Mouse (Mus musculus) CH12F3 (cell line): Measurements from ENCODE around the gene Crybg1.

Source experiments
- in situ Hi-C: fragments of 300-500 bp; cut with MboI; formaldehyde crosslinking; loops from 2 replicates; pipeline ENCODE4 v1.14.3; 2020; ENCODE audit warnings: low sequenced_read_pairs

The Crybg1 gene

DNA sequence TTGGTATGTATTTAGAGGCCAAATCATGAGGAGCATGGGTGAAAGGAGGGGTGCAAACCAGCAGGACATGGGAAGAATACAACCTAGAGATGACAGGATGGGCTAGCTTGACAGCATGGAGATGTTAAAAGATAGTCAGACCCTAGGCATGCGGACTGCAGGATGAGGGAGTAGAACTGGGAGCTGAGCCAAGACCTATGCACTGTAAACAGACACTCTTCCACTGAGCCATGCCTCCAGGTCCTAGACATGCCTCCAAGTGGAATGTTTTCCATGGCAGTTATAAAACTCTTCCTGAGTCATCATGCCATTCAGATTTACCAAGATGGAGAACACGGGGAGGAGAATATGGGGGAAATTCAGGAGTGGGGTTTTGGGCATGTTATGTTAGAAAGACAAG lies 53.9 kb downstream of the Crybg1 start:
- in situ Hi-C loops, result no loop called here

DNA sequence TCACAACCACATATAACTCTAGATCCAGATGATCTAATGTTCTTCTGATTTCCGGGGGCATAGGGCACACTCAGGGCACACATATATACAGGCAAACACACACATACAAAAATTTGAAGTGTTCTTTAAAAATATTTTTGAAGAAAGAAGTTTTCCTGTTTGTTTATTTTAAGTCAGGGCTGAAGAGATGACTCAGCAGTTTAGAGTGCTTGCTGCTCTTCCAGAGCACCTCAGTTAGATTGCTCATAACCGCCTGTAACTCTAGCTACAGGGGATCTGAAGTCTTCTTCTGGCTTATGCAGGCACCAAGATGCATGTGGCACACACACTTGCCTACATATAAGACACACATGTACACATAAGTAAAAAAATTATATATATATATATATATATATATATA lies 56.9 kb downstream of the Crybg1 start:
- in situ Hi-C loops, result no loop called here

DNA sequence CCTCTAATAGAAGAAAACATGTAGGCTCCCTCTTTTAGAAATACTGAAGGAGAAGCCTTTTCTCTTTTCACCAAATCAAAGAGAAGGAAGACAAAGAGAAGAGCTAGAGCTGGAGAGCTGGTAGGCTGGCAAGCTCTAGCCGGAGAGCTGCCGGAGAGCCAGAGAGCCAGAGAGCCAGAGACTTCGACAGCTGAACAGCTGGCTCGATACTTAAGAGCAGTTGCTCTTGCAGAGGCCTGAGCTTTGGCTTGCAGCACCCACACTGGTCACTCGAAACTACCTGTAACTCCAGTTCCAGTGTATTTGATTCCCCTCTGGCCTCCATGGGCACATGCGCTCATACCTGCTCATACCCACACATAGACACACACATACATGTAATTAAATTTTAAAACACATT lies 68.3 kb downstream of the Crybg1 start:
- in situ Hi-C loops, result no loop called here

DNA sequence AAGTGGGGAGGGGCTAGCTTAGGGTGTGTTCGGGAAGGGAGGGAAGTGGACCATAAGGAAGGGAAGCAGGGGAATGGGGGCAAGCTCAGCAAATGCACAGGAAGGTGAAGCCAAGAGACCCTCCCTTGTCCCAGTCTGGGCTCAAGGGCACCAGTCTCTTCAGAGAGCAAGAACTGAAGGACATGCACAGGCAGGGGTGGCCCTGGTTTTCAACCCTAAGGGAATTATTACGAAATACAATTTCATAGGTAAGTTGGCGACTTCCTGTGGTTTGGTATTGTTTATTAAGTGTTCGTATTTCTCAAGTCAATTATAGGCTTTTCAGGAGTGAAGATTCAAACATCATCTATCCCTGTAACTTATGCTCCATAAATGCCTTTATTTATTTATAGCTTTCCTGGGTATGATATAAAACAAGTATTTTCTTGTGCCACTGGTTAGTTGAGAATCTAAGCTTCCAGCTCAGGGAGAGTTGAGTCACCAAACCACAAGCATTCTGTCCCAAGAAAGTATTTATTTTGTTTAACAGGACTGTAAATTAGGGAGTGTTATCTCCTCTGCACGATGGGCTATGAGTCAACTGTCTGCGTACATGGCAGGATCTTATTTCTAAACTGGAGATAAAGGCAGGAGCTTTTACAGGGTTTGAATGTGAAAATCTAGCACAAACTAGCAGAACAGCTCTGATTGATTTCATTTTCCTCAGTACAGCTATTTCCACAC lies 69.7 kb downstream of the Crybg1 start:
- in situ Hi-C loops, result no loop called here

DNA sequence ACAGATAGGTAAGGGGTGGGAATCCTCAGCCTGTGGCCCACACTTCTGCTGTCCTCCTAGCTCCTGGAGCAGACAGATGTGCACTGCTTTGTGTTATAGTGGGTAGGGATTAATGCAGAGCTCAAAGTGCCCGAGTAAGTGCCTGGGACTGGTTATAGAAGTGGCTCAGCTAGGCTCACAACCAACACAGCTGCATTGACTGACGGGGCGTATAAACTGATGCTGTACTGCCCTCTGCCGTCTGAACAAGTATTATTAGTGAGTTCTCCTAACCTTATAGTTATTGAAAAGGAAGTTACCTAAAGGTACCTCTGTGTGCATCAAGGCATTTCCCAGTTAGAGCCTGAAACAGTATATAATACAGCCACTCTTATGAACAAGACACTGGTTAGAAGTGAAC lies 77.6 kb downstream of the Crybg1 start:
- in situ Hi-C loops, result no loop called here

DNA sequence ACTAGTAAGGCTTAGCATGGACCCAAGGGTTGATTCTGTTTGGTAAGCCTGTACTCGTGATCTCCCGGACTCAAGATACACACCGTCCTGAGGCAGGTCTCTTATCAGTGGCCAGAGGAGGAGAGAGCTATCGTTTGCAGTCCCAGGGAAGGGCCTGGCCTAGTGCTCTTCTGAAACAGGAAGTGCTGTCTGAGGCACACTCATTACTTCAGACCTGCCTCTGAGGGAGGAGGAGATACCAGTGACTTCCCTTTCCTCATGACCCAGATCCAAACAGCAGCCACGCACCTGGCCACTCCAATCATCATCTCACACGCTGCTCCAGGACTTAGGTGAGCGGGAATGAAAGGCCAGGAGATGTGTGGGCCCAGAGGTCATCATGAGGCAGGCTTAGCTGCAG lies 79.5 kb downstream of the Crybg1 start:
- in situ Hi-C loops, result loop anchor here (5.0 to 10.0 kb wide), 2 partner anchors 112 to 504 kb away; no protein-coding TSS in a partner anchor

DNA sequence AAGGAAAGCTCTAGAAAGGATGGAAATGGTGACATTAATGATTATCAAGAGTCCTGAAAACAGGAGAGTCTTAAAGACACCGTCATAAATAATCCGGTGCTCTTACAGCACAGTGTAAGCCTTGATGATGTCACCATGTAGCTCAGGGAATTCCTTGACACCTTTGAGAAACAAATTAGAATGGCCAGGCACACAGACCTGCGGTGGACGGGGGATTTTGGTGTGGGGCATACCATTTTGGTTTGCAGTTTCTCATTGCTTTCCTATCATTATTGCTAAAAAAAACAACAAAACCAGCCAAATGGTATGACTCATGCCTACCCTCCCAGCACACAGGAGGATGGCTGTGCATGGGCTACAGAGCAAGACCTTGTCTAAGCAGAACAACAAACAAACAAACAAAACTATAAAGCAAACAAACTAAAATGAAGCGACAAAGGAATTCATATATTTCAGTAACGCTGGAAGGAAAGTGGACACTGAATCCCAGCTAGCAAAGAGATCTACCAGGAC lies 82.7 kb downstream of the Crybg1 start:
- in situ Hi-C loops, result loop anchor here (5.0 to 10.0 kb wide), 2 partner anchors 109 to 501 kb away; no protein-coding TSS in a partner anchor

DNA sequence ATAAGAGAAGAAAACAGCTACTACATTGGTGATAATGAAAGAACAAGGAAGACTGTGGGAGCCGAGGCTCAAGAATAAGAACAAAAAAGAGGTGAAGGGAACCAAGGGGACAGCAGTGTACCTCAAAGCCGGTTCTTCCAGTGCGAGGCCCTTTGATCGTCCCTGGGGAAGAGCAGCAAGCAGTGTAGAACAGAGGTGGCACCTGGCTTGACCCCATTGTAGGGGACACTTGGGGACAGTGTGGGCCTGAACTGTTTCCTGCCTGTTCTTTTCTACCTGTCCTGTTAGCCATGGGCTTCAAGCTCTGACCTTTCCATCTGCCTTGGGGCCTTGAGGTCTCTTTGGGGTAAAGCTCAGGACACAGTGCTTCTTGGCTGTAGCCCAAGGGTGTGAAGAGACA lies 85.7 kb downstream of the Crybg1 start:
- in situ Hi-C loops, result loop anchor here (10.0 kb wide), 1 partner anchor 498 kb away; no protein-coding TSS in a partner anchor

DNA sequence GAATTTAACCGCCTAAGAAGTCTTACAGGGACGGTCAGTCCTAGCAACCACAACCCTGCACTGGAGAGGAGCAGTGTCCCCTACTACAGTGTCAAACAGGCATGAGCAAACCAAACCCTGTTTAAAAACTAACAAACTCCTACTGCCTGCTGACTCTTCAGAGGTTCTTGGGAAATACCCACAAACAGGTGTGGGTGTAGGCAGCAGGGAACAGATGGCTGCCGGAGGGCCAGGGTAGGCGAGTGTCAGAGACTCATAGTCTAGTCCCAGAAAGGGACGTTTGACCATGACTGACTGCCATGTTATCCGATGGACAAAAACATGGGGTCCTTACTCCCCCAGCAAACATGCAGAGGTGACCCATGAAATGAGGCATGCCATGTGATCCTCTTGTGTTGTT lies 97.7 kb downstream of the Crybg1 start:
- in situ Hi-C loops, result no loop called here

DNA sequence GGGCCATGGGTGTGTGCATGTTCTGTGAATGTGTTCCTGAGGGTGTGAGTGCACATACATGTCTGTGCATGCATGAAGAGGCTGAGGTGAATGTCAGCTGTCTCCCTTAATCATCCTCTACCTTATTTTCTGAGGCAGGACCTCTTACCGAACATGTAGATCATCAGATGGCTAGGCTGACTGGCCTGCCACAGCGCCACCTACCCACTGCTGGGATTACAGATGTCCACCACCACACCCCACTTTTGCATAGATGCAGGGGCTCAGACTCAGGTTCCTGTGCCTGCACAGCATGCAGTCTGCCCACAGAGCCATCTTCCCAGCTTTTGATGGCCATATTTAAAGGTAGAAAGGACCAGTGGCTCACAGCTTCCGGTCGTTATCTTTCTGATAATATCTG lies 103.9 kb downstream of the Crybg1 start:
- in situ Hi-C loops, result no loop called here

DNA sequence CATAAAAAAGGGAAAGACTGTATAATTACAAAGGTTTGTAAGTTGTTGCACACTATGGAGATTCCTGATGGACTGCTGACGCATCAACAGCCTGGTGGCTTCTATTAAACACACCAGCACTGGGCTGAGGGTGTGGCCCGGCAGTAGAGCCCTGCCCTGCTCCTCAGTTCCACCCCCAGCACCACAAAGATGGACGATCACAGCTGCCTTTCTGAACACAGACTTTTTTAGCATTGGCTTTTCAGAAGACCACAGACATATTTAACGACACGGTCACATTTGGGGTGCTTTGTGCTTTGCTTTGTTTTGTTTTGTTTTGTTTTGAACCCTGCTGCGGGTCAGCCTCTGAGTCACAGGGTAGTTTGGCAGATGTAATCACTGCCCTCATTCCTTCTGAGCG lies 105.0 kb downstream of the Crybg1 start:
- in situ Hi-C loops, result no loop called here

DNA sequence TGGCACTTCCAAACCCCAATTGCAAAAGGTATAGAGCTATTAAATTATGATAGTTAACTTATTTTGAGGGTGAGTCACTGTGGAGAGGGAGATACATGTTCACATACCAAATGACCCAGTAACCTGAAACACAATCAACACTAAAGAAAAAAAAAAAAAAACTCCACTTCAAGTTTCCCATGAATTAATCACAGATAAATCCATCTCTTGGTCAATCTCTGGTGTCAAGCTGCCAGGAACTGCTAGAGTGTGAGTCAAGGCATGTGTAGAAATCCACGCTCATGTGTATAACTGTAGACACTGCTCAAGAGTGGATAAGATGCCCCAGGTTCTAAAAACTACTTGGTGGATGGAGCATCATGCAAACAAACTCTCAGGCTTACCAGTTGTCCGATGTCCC lies 109.5 kb downstream of the Crybg1 start:
- in situ Hi-C loops, result no loop called here

DNA sequence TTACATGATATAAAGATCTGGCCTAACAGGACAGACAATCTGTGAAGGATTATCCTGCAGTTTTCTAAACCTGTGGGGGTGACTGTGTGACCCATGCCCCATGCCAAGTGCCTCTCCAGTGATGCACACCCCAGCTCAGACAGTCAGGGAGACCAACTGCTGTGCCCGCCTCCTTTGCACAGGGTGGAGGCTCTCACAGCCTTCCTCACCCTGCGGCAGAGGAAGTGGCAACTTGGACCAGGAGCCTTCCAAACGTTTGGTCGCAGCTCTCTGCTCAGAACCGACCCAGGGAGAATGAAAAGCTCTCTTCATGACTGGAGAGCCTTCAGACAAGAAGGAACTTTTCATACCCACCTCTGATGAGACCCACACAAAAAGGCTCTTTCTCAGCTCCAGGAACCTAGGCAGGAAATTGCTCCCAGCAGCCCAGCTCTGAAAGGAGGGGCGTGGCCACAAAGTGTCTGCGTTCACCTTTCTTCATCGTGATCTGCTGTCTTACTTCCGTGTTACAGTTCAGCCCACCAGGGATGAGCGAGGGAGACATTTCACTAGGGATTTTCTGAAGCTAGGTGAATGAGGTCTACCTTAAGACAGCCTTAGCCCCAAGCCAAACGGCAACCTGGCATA lies 110.6 kb downstream of the Crybg1 start:
- in situ Hi-C loops, result no loop called here

DNA sequence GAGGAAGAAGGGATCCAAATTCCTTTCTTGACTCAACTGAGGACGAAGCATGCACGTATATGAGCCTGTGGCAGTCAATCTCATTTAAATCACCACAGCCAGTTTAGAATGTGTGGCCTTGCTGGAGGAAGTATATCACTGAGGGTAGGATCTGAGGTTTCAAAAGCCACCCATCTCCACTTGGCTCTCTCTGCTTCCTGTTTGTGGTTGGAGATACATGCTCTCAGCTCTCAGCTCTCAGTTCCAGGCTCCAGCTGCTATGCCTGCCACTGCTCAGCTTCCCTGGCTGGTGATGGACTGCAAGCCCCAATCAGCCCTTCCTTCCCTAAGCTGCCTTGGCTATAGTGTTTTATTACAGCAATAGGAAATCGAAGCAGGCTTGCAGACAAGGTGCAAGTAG lies 119.1 kb downstream of the Crybg1 start:
- in situ Hi-C loops, result no loop called here

DNA sequence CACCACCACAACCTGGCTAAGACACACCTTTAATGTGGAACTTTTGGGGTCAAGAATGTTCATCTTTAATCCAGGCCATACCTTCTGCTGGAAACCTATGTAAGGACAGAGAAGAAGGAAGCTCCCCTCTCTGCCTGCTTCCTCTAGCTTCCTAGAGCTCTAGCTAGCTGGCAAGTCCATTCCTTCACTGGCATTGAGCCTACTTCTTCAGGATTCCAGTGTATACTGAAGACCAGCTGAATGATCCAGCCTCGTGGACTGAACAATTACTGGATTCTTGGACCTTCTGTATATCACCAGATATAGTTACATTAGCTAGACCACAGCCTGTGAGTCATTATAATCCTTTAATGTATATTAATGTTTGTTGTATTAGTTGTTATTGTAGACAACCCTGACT lies 121.4 kb downstream of the Crybg1 start:
- in situ Hi-C loops, result no loop called here

DNA sequence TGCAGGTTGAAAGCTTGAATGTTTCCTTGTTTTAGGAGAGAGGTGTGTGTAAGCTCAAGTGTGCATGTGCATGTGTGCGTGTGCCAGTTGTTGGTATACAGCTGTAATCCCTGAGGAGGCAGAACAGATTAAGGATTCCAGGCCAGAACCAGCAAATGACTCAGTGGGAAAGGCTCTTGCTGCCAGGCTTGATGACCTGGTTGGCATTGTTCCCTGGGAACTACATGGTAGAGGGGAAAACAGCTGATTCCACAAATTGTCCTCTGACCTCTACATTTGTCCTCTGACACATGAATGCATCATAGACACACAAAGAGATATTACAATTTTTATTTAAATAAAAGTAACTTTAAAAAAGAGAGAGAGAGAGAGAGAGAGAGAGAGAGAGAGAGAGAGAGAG lies 122.5 kb downstream of the Crybg1 start:
- in situ Hi-C loops, result no loop called here

DNA sequence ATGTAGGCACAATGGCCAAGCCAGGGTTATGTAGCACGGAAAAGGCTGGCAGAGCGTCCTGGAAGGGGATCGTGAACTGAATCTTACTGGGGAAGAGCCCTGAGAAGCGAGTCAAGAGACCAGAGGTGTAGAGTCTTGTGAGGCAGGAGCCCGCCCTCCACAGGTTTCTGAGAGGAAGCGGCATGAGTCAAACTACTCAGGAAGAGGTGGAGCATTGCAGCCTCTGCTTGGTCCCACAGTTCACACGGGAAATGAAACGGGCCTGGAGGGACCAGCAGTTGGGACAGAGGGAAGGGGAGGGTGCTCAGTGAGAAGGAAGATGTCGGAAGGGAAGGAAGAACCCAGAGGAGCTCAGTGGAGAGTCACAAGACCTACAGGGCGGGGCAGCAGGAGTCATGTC lies 123.9 kb downstream of the Crybg1 start:
- in situ Hi-C loops, result no loop called here

DNA sequence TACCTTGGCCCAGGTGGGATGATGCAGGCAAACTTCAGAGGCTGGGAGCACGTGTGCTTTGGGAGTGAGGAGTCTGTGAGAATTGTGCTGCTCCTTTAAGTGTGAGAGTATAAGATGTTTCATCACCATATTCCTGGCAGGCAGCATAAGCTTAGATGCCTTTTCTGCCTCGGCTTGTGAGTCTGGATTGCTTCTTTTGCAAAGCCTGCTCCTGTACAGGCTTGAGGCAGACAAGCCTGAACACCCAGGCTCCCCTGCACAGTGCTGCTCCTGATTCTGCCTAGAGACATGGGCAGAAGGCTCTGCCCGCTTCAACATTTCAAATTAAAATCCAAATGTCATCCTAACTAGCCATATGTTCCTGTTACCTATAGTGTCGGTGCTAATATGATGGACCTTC lies 128.5 kb downstream of the Crybg1 start:
- in situ Hi-C loops, result no loop called here

DNA sequence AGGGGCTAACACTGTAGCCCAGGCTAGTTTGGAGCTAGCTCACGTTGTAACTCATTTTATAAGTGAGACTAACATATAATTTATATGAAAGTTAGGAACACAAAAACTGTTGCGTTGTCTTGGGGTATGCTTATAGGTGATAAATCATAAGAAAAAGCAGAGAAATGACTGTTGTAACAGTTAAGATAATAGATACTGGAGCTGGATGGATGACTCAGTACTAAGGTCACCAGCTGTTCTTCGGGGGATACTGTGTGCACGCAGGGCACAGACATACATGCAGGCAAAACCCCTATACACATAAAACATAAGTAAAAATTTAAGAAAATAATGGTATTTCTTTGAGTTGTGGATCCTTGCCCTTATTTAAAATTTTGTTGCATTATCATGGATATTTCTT lies 130.1 kb downstream of the Crybg1 start:
- in situ Hi-C loops, result no loop called here

DNA sequence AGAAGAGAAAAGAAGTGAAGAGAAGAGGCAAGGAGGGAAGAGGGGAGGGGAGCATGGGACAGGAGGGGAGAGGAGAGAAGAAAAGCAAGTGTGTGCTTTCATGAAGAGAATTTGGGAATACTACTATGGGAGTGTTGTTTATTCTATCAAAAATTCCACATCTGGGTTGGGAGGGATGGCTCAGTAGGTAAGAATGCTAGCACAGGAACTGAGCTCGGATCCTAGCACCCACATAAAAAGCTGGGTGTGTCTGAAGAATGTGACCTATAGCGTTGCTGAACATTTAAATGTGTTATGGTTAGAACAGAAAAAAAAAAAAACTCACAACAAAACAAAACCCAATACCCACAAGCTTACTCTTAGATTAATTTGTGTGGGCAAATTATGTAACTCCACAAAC lies 133.0 kb downstream of the Crybg1 start:
- in situ Hi-C loops, result no loop called here

DNA sequence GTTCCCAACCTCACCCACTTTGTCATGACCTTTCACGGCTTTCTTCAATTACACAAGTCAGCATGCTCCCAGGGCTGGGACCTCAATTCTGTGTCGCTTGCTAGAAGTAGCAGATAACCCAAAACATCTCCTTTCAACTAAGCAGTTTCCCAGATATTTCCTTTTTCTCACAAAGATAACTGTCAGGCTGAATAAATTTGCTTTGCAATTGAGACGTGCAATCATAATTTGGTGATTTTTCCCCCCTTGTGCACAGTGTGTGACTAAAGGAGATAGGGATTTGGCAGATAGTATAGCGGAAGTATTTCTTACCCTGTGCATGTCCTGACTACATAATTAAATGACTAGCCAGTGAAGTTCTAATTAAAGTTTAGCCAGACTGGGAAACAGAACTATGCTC lies 134.8 kb downstream of the Crybg1 start:
- in situ Hi-C loops, result no loop called here

DNA sequence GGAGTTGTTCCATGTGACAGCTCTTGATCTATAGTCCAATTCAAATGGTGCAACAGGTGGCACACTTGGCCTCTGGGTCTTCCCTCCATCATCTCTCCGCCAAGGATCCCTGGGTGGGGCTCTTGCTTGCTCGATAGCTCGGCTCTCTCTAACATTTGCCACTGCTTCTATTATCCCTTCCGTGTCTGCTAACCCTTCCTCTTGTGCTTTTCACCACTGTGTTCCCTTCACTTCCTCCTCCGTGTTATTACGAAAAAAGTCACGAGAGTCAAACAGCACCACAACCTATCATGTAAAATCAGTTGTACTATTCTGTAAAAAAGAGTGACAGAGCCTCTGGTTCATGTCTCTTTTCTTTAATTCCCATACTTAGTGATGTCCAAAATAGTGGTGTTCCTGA lies 137.2 kb downstream of the Crybg1 start:
- in situ Hi-C loops, result no loop called here
